Mouse (Mus musculus): ENCODE measurements around the gene Imp3. TPM values are rescaled to one million over a fixed set of nuclear protein-coding genes. Genes with fewer than 3 reads are reported as not detected.
A peak's percentile ranks its signal among the peaks of the same experiment; 100 is the strongest.
"Not testable (repeated sequence)": the region's sequence is repeated elsewhere in the genome, so short reads cannot be mapped to it uniquely, and the experiment has no call there.

Imp3 gene
- total and polyA plus RNA-seq, 3 experiments = 68.3 to 458 (median 104) TPM

DNA sequence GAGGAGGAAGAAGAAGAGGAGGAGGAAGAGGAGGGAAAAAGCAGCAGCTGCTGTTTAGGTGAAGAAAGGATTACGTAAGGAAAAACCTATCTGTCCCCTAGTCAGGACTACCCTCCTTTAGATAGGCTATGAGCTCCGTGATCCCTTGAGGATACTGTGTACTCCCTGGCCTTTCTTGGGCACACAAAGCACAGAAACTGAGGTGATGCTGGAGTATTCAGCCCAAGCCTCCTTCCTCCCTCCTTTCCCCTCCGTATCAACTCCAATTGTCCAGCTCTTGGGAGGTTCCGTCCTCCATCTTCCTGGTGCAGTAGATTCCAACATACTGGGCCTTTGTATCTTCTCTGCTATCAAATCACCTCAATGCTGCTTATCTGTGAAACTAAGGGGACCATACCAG, 14.5 kb upstream of the Imp3 start:
- no peak for DNase-seq

GRCm38 (mm10) chr9:56923841-56924650, 13.2 kb upstream of the Imp3 start:
- DNase-seq = peak; percentile 28

- peak; percentile 97 for DNase-seq
Observed at GRCm38 (mm10) chr9:56924651-56925027, 12.6 kb upstream of the Imp3 start.

GRCm38 (mm10) chr9:56925291-56926024, 11.8 kb upstream of the Imp3 start:
- DNase-seq = peak; percentile 28

DNA sequence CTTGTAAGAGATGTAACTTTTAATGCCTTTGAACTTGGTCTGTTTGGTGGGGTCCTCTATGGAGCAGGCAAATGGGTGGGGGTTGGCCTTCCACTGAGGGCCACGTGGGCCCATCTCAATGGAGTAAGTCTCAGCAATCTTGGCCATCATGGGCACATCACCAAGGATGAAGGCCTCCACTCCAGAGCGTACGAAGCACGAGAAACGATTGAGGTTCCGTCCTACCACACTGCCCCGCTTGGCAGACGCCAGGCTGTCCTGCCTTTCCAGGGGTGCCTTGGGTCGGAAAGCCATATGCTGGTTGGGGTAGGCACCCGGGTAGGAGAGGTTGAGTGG, 11.3 kb upstream of the Imp3 start:
- DNase-seq = no peak

GRCm38 (mm10) chr9:56926387-56926786, 10.9 kb upstream of the Imp3 start:
- DNase-seq = no peak

- peak; percentile 69 for DNase-seq
Observed at GRCm38 (mm10) chr9:56927191-56928012, 9.9 kb upstream of the Imp3 start.

GRCm38 (mm10) chr9:56928041-56928811, 9.0 kb upstream of the Imp3 start, which contains the start of gene Snx33:
Gene Snx33 (minus strand): TSS chr9:56928371.
- peak; percentile 98 for DNase-seq

- DNase-seq = no peak
Observed at GRCm38 (mm10) chr9:56929496-56929895, 7.8 kb upstream of the Imp3 start.

- DNase-seq = no peak
Observed at GRCm38 (mm10) chr9:56930556-56930955, 6.7 kb upstream of the Imp3 start.

- DNase-seq = no peak
Observed at GRCm38 (mm10) chr9:56936861-56937222, 433 bp upstream of the Imp3 start.

DNA sequence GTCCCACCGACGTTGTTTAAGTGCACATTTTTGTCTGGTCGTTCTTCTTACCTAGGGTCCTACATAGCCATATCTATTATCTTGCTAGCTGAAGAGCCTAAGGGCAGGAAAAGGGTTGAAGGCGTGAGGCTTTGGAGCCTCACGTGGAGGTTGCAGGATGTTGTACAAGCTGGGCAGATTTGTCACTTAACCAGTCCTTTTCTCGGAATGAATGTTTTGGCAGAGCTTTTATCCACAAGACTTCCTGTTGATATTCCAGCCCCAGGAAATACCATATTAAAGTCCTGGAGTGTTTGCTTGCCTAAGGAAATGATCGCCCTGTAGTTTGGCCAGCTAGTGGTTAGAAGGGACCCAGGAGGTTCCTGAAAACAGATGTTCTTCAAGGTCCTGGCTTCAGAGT, 1.1 kb downstream of the Imp3 start:
- DNase-seq = peak; percentile 32

DNA sequence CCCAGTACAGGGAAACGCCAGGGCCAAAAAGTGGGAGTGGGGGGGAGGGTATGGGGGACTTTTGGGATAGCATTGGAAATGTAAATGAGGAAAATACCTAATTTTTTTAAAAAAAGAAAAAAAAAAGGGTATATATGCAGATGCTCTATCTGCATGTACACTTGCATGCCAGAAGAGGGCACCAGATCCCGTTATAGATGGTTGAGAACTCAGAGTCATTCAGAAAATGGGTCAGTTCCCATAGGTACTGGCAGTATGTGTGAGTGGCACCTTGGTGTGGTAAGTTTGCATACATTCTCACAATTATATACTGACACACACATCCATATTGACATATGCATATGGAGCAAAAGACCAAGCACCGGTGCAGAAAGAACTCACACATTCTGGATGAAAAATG, 10.2 kb downstream of the Imp3 start:
- peak; percentile 45 for DNase-seq

- DNase-seq = not testable (repeated sequence)
Observed at GRCm38 (mm10) chr9:56948699-56949098, 11.4 kb downstream of the Imp3 start.

GRCm38 (mm10) chr9:56949767-56950166, 12.5 kb downstream of the Imp3 start:
- DNase-seq = no peak

GRCm38 (mm10) chr9:56950414-56951400, 13.4 kb downstream of the Imp3 start, which contains the start of gene Snupn:
Gene Snupn (plus strand): TSS chr9:56950878.
- peak; percentile 98 for DNase-seq

DNA sequence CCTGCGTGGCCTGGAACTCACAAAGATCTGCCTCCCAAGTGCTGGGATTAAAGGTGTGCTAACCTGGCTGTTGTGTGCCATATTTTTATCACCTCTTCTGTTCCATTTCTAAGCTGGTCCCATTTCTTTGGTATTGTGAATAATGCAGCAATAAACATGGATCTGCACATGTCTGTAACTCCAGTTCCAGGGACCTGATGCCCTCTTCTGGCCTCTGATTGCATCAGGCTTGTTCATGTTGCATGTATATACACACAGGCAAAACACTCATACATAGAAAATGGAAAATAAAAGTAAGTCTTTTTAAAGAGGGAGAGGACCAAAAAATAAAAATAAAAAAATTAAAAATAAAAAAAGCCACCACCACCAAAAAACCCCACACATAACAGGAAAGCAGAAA, 16.3 kb downstream of the Imp3 start:
- no peak for DNase-seq

DNA sequence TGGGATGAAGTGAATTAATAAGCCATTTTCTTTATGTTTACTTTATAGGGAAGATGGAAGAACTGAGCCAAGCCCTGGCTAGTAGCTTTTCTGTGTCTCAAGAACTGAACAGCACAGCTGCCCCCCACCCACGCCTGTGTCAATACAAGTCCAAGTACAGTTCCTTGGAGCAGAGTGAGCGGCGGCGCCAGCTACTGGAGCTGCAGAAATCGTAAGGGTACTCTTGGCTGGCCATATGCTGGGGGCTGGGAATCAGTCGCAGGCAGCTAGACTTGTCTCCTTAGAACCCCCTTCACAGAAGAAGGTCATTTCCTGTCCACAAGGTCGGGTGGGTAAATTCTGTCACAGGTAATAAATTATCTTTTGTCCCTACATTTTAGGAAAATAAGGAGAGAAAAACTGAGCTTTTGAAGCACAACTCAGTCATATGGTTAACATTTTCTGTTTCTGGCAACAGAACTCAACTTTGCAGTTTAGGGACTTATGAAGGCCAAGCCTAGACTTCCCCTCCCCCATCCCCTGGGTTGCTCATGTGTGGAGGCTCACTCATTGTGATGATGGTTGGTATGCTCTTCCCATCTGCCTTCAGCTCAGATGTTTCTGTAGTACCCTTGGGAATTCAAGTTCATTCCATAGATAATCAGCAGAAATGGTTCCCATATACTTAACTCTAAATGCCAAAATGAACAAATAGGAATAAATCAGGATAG, 19.8 kb downstream of the Imp3 start:
- peak; percentile 18 for DNase-seq

- DNase-seq = no peak
Observed at GRCm38 (mm10) chr9:56958689-56959088, 21.4 kb downstream of the Imp3 start.

DNA sequence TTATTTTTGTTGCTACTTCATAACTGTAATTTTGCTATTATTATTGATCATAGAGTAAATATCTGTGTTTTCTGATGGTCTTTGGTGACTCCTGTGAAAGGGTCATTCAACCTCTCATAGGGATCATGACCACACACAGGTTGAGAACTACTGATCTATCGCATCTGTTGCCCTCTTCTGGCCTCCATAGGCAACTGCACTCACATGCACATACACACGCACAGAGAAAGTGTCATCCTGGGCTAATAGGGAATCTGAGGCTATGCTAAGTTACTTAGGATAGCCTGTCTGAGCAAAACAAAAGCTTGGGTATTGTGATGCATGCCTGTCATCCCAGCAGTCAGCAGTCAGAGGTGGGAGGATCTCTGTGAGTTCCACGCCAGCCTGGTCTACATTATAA, 24.3 kb downstream of the Imp3 start:
- DNase-seq = no peak

Measured in adrenal gland, adult 2 months (tissue).